Mouse (Mus musculus) frontal cortex, adult (tissue): Measurements from ENCODE around the gene Banf2.

Experiments used
- ATAC-seq: cut with Nextera tagmentation; 2 replicates; pipeline ENCODE4 v1.9.2; 2017; ENCODE audit warnings: mild to moderate bottlenecking, moderate library complexity, mixed read lengths; ENCODE audit not compliant: low TSS enrichment

Banf2 gene

GRCm38 (mm10) chr2:144032664-144033063 lies at the start of gene Banf2:
Gene Banf2, plus strand, starts transcription at chr2:144033059.
- ATAC-seq: no peak

- ATAC-seq: no peak
These were observed 49.4 kb upstream of the Banf2 start for GRCm38 (mm10) chr2:143983482-143983881.

GRCm38 (mm10) chr2:143987485-143987884 lies 45.4 kb upstream of the Banf2 start:
- peak; percentile 64; the same call in 1 of the 2 replicates for ATAC-seq

GRCm38 (mm10) chr2:143988016-143988415 lies 44.8 kb upstream of the Banf2 start:
- no peak for ATAC-seq

- ATAC-seq: no peak; the same call in 1 of the 2 replicates
These were observed 41.9 kb upstream of the Banf2 start for GRCm38 (mm10) chr2:143990997-143991396.

- ATAC-seq: no peak
These were observed 40.7 kb upstream of the Banf2 start for GRCm38 (mm10) chr2:143991964-143992672.

GRCm38 (mm10) chr2:143992977-143993376 lies 39.9 kb upstream of the Banf2 start:
- ATAC-seq: no peak

GRCm38 (mm10) chr2:144002229-144002984 lies 30.5 kb upstream of the Banf2 start:
- no peak for ATAC-seq

GRCm38 (mm10) chr2:144003544-144003943 lies 29.3 kb upstream of the Banf2 start:
- ATAC-seq: no peak

GRCm38 (mm10) chr2:144005166-144005955 lies 27.5 kb upstream of the Banf2 start:
- ATAC-seq: no peak

GRCm38 (mm10) chr2:144006686-144007085 lies 26.2 kb upstream of the Banf2 start:
- no peak for ATAC-seq

GRCm38 (mm10) chr2:144007211-144007610 lies 25.6 kb upstream of the Banf2 start:
- ATAC-seq: no peak

GRCm38 (mm10) chr2:144009081-144009480 lies 23.8 kb upstream of the Banf2 start:
- ATAC-seq: no peak

- 0 out of 2 replicates have a peak, but pooled peaks have one; percentile 0 for ATAC-seq
These were observed 23.1 kb upstream of the Banf2 start for GRCm38 (mm10) chr2:144009551-144010281.

GRCm38 (mm10) chr2:144010282-144011044 lies 22.4 kb upstream of the Banf2 start:
- ATAC-seq: peak; percentile 8; the same call in 1 of the 2 replicates

- peak; percentile 98 for ATAC-seq
These were observed 21.7 kb upstream of the Banf2 start, which contains the start of gene Rrbp1 for GRCm38 (mm10) chr2:144011080-144011551. Gene Rrbp1, minus strand, starts transcription at chr2:144011263.

- ATAC-seq: no peak
These were observed 18.8 kb upstream of the Banf2 start for GRCm38 (mm10) chr2:144014051-144014450.

GRCm38 (mm10) chr2:144014481-144014880 lies 18.4 kb upstream of the Banf2 start:
- ATAC-seq: no peak

- ATAC-seq: no peak
These were observed 17.0 kb upstream of the Banf2 start for GRCm38 (mm10) chr2:144015861-144016260.

GRCm38 (mm10) chr2:144019971-144020370 lies 12.9 kb upstream of the Banf2 start:
- ATAC-seq: no peak
